Mouse (Mus musculus): ENCODE results near the gene Nfyb.

GRCm38 (mm10) chr10:82741354-82741753 is 22.6 kb downstream of the Nfyb start:
- TF ChIP-seq CTCF (IDR thresholded peaks at IDR 0.05; ENCODE audit: insufficient read depth, low read depth, low read length): no peak
- TF ChIP-seq POLR2A (IDR thresholded peaks at IDR 0.05; ENCODE audit: insufficient read depth, low read depth, low read length): no peak
